Mouse (Mus musculus) E14TG2a.4 (cell line): Measurements from ENCODE around the gene Cnot9.
"Not testable (repeated sequence)": the region's sequence is repeated elsewhere in the genome, so short reads cannot be mapped to it uniquely, and the experiment has no call there.

Source experiments
- H3K27me3 ChIP-seq: 2 replicates; pipeline ENCODE4 v1.6.1; 2014; ENCODE audit warnings: low read length, control low read depth; ENCODE audit not compliant: insufficient read depth
- H3K36me3 ChIP-seq: 2 replicates; pipeline ENCODE4 v1.6.1; 2014; ENCODE audit warnings: low read length, control low read depth; ENCODE audit not compliant: insufficient read depth
- H3K4me1 ChIP-seq: replicated peaks from 2 replicates; pipeline ENCODE4 v1.6.1; 2014; ENCODE audit warnings: low read depth, low read length, control low read depth
- H3K4me3 ChIP-seq: replicated peaks from 2 replicates; pipeline ENCODE4 v1.5.1; 2014; ENCODE audit warnings: mild to moderate bottlenecking, low read length
- H3K9me3 ChIP-seq: 2 replicates; pipeline ENCODE4 v1.6.1; 2014; ENCODE audit warnings: low read length, control low read depth
- CTCF ChIP-seq: conservative IDR thresholded peaks from 2 replicates; pipeline ENCODE4 v1.5.1; 2014; ENCODE audit warnings: low read length
- NANOG ChIP-seq: IDR thresholded peaks from 2 replicates; pipeline ENCODE4 v1.6.1; 2014; ENCODE audit warnings: borderline replicate concordance, low read length, mixed read lengths
- POU5F1 ChIP-seq: IDR thresholded peaks from 2 replicates; pipeline ENCODE4 v1.6.1; 2014; ENCODE audit warnings: low read length, borderline replicate concordance

Gene Cnot9

DNA sequence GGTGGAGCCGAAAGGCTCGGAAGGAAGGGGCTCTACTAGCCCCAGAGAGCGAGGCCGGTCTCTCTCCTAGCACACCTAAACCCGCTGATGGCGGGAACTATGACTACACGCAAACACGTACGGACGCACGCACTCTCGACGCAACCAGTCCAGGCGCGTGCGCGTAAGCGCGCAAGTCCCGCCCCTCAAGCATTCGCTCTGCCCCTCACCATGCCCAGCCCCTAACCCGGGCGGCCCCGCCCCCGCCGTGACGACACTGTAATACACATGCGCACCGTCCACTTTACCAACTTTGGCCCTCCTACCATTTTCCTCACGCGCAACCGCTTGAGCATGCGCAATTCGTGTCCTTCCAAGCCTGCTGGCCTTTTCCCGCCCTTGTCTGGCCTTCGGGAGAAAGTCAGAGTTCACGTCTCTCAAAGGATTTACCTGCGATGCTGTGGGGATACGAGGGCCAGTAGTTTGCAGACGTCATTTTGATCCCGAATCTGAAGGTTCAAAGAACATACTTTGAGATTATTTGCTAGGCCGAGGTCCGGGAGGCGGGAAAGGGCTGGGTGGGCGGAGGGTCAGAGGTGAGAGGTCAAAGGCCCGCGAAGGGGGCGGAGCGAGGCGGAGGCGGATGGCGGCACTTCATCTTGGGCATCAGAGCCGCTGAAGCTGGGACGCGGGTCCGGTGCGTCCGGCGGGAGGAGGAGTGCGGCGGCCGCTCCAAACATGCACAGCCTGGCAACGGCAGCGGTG lies at the start of gene Cnot9:
Gene Cnot9 (plus strand): TSS at position 338 of the 744 bp plus-strand sequence.
- TF ChIP-seq NANOG (no peak), POU5F1 (no peak), CTCF (no peak)
- Histone ChIP-seq H3K4me3 (peak within 1 kb of the TSS; percentile 96), H3K27me3 (no peaks in the 10 kb centered on the region), H3K36me3 (peaks cover 39% of the 10 kb centered on the region), H3K9me3 (no peaks in the 10 kb centered on the region), H3K4me1 (peaks cover 60% of the 10 kb centered on the region)

GRCm38 (mm10) chr1:74460273-74460672 lies 45.6 kb upstream of the Cnot9 start:
- TF ChIP-seq NANOG (no peak), CTCF (peak; percentile 58)
- no peaks in the 10 kb centered on the region for H3K27me3 ChIP-seq

GRCm38 (mm10) chr1:74485792-74486191 lies 20.1 kb upstream of the Cnot9 start:
- Histone ChIP-seq H3K4me1 (no peaks in the 10 kb centered on the region), H3K27me3 (no peaks in the 10 kb centered on the region), H3K4me3 (no peak overlapping the region), H3K9me3 (no peaks in the 10 kb centered on the region), H3K36me3 (peaks cover 95% of the 10 kb centered on the region)
- TF ChIP-seq POU5F1 (no peak), CTCF (no peak), NANOG (no peak)

More at GRCm38 (mm10) chr1:74460273-74460672, 45.6 kb upstream of the Cnot9 start:
- H3K9me3 ChIP-seq, result no peaks in the 10 kb centered on the region
- peaks cover 83% of the 10 kb centered on the region for H3K36me3 ChIP-seq
- peaks cover 5% of the 10 kb centered on the region for H3K4me1 ChIP-seq
- H3K4me3 ChIP-seq, result no peak overlapping the region

DNA sequence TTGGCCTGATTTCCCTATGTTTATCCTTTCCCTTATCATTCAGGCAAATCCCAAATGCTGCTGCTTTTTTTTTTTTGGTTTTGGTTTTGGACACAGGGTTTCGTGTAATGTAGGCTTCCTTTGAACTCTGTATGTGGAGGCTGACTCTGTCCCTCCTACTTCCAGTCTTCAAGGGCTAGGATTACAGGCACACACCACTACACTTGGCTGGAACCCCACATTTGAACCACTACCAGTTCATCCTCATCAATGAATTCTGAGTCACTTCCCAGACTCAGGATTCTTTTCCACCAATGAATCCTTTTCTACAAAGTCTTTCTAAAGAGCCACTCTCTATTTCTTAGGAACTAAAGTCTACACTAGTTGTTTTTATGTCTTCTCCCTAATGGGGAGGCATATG lies 4.8 kb upstream of the Cnot9 start:
- Histone ChIP-seq H3K36me3 (peaks cover 43% of the 10 kb centered on the region), H3K27me3 (no peaks in the 10 kb centered on the region), H3K4me3 (no peak overlapping the region), H3K9me3 (no peaks in the 10 kb centered on the region), H3K4me1 (peaks cover 27% of the 10 kb centered on the region)
- no peak for TF ChIP-seq CTCF
- TF ChIP-seq NANOG, result no peak
- no peak for TF ChIP-seq POU5F1

DNA sequence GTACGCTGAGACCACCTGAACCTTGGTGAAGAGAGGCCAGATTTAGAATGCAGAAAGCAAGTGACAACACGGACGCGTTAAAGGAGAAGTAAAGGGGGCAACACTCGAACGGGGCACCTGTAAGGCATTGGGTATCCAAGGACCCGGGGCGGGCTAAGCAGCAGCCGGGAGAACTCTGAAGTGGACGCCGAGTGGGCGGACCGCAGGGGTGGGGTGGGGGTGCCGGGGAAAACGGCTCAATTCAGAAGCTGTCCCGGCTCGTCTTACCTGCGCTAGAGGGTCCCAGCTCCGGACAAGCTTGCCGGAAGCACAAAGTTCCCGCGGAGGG lies 501 bp upstream of the Cnot9 start:
- H3K27me3 ChIP-seq, result no peaks in the 10 kb centered on the region
- peak overlapping the region; percentile 96 for H3K4me3 ChIP-seq
- TF ChIP-seq NANOG (no peak), POU5F1 (no peak), CTCF (no peak)
- peaks cover 56% of the 10 kb centered on the region for H3K4me1 ChIP-seq
- H3K9me3 ChIP-seq, result no peaks in the 10 kb centered on the region
- H3K36me3 ChIP-seq, result peaks cover 36% of the 10 kb centered on the region

GRCm38 (mm10) chr1:74506471-74506881 lies 618 bp downstream of the Cnot9 start:
- H3K9me3 ChIP-seq, result no peaks in the 10 kb centered on the region
- H3K36me3 ChIP-seq, result peaks cover 35% of the 10 kb centered on the region
- TF ChIP-seq CTCF (no peak), POU5F1 (no peak), NANOG (no peak)
- H3K4me3 ChIP-seq, result peak overlapping the region; percentile 96
- H3K4me1 ChIP-seq, result peaks cover 60% of the 10 kb centered on the region
- H3K27me3 ChIP-seq, result no peaks in the 10 kb centered on the region

DNA sequence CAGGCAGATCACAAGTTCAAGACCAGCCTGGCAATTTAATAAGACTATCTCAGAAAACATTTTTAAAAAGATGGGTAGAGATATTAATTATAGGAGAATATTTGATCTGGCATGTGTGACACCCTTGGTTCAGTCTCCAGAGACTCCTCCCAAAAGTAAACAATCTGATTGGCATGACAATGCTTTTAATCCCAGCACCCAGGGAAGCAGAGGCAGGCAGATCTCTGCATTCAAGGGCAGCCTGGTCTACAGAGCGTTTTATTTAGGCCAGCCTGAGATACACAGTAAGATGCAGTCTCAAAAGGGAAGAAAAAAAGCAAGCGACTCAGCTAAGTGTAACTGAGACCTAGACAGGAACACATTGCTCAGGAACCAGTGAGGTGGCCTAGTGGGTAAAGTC lies 1.9 kb downstream of the Cnot9 start:
- Histone ChIP-seq H3K4me1 (peaks cover 58% of the 10 kb centered on the region), H3K4me3 (peak overlapping the region; percentile 96), H3K27me3 (no peaks in the 10 kb centered on the region), H3K9me3 (no peaks in the 10 kb centered on the region), H3K36me3 (peaks cover 39% of the 10 kb centered on the region)
- TF ChIP-seq NANOG, result 0 out of 2 replicates have a peak, but pooled peaks have one; percentile 7
- no peak for TF ChIP-seq CTCF
- peak; percentile 58; the same call in 1 of the 2 replicates for TF ChIP-seq POU5F1

GRCm38 (mm10) chr1:74511306-74511705 lies 5.4 kb downstream of the Cnot9 start:
- TF ChIP-seq NANOG (no peak), POU5F1 (no peak)
- H3K9me3 ChIP-seq, result no peaks in the 10 kb centered on the region

GRCm38 (mm10) chr1:74512999-74513398 lies 7.1 kb downstream of the Cnot9 start:
- not testable (repeated sequence) for H3K4me3 ChIP-seq, H3K27me3 ChIP-seq, H3K9me3 ChIP-seq
- peaks cover 54% of the 10 kb centered on the region for H3K4me1 ChIP-seq
- peaks cover 65% of the 10 kb centered on the region for H3K36me3 ChIP-seq

More at GRCm38 (mm10) chr1:74511306-74511705, 5.4 kb downstream of the Cnot9 start:
- Histone ChIP-seq H3K4me1 (peaks cover 63% of the 10 kb centered on the region), H3K4me3 (no peak overlapping the region), H3K27me3 (no peaks in the 10 kb centered on the region), H3K36me3 (peaks cover 59% of the 10 kb centered on the region)
